Mouse (Mus musculus) gastrocnemius, postnatal 4 days (tissue): ENCODE measurements around the gene Lsm11. TPM values are rescaled to one million over a fixed set of nuclear protein-coding genes. Genes with fewer than 3 reads are reported as not detected.

Experiments used
- DNase-seq, 2 experiments: peaks; one replicate each; pipeline ENCODE4 v3.0.0; 2021 to 2022; ENCODE audit warnings: low spot score in 2 of 2, mixed read lengths in 2 of 2
- long read RNA-seq, 2 experiments: library from polyadenylated mRNA; stranded (forward); transcript quantifications; one replicate each; pipeline ENCODE4 v2.0.0; 2021
- total RNA-seq, 2 experiments: library from RNA; stranded (reverse); gene quantifications; 2 replicates each; pipeline ENCODE4 v1.2.3; 2021

The Lsm11 gene
- total RNA-seq: 1 to 10 TPM; 4.9 to 5.6 TPM
- long read RNA-seq, experiment 1, full-length matches to known transcripts: 1 of 3 reads
- long read RNA-seq, experiment 1, partial matches to known transcripts: 0 of 3 reads
- long read RNA-seq, experiment 1, other reads (novel, unspliced or antisense): 2 of 3 reads
- long read RNA-seq, experiment 2, full-length matches to known transcripts: 9 of 10 reads
- long read RNA-seq, experiment 2, partial matches to known transcripts: 0 of 10 reads
- long read RNA-seq, experiment 2, other reads (novel, unspliced or antisense): 1 of 10 reads

- peak; percentile 96 to 98 for DNase-seq
These were observed at the start of gene Lsm11 for GRCm38 (mm10) chr11:45944643-45945156. TSS of gene Lsm11 (minus strand) at chr11:45944935.

GRCm38 (mm10) chr11:45992087-45992486 lies 47.4 kb upstream of the Lsm11 start:
- no peak for DNase-seq

- peak in 1 of 2 experiments; percentile 27 for DNase-seq
These were observed 46.9 kb upstream of the Lsm11 start for GRCm38 (mm10) chr11:45991604-45992003.

GRCm38 (mm10) chr11:45980893-45981253 lies 36.1 kb upstream of the Lsm11 start:
- peak in 1 of 2 experiments; percentile 23 for DNase-seq

- peak; percentile 25 to 53 for DNase-seq
These were observed 35.5 kb upstream of the Lsm11 start, which contains the start of gene Sox30 for GRCm38 (mm10) chr11:45979946-45980892. TSS of gene Sox30 (plus strand) at chr11:45980310.

- no peak for DNase-seq
These were observed 31.3 kb upstream of the Lsm11 start for GRCm38 (mm10) chr11:45976061-45976460.

- no peak for DNase-seq
These were observed 29.7 kb upstream of the Lsm11 start for GRCm38 (mm10) chr11:45974466-45974865.

GRCm38 (mm10) chr11:45973635-45974034 lies 28.9 kb upstream of the Lsm11 start:
- DNase-seq: no peak

GRCm38 (mm10) chr11:45968466-45968865 lies 23.7 kb upstream of the Lsm11 start:
- no peak for DNase-seq

GRCm38 (mm10) chr11:45966896-45967295 lies 22.2 kb upstream of the Lsm11 start:
- no peak for DNase-seq

- DNase-seq: no peak
These were observed 15.3 kb upstream of the Lsm11 start for GRCm38 (mm10) chr11:45960003-45960402.

- no peak for DNase-seq
These were observed 14.9 kb upstream of the Lsm11 start for GRCm38 (mm10) chr11:45959598-45959997.

- DNase-seq: peak; percentile 70 to 88
These were observed 10.4 kb upstream of the Lsm11 start, which contains the start of gene Thg1l for GRCm38 (mm10) chr11:45955127-45955627. TSS of gene Thg1l (minus strand) at chr11:45955494.

- DNase-seq: no peak
These were observed 2.8 kb upstream of the Lsm11 start for GRCm38 (mm10) chr11:45947491-45947890.

- DNase-seq: no peak
These were observed 2.1 kb upstream of the Lsm11 start for GRCm38 (mm10) chr11:45946796-45947195.

- no peak for DNase-seq
These were observed 668 bp downstream of the Lsm11 start for GRCm38 (mm10) chr11:45943891-45944642.

- DNase-seq: no peak
These were observed 1.5 kb downstream of the Lsm11 start for GRCm38 (mm10) chr11:45943108-45943705.

- DNase-seq: no peak
These were observed 2.5 kb downstream of the Lsm11 start for GRCm38 (mm10) chr11:45942281-45942680.

- DNase-seq: no peak
These were observed 5.8 kb downstream of the Lsm11 start for GRCm38 (mm10) chr11:45938917-45939316.

- no peak for DNase-seq
These were observed 7.3 kb downstream of the Lsm11 start for GRCm38 (mm10) chr11:45937478-45937877.
